Mouse (Mus musculus) heart, adult 2 months (tissue): ENCODE results near the gene Pex26.

Experiments
- CTCF ChIP-seq: fragments of 200-600 bp; IDR thresholded peaks from 2 replicates; pipeline ENCODE4 v1.8.1; 2022; ENCODE audit warnings: antibody characterized with exemption, mild to moderate bottlenecking, moderate library complexity
- POLR2A ChIP-seq: fragments of 200-500 bp; IDR thresholded peaks from 2 replicates; pipeline ENCODE4 v1.6.1; 2011; ENCODE audit warnings: mild to moderate bottlenecking, low read depth, low read length, control low read depth; ENCODE audit not compliant: insufficient read depth

- TF ChIP-seq CTCF: no peak
- TF ChIP-seq POLR2A: no peak
Observed at GRCm38 (mm10) chr6:121228421-121228820, 45.0 kb downstream of the Pex26 start.
